Mouse (Mus musculus) kidney, postnatal 0 days (tissue): Measurements from ENCODE around the gene Adar. TPM values are rescaled to one million over a fixed set of nuclear protein-coding genes. Genes with fewer than 3 reads are reported as not detected.
A peak's percentile ranks its signal among the peaks of the same experiment; 100 is the strongest.

Experiments
- ATAC-seq: fragments of 200-750 bp; cut with Nextera tagmentation; replicated peaks from 2 replicates; pipeline ENCODE4 v1.8.0; 2017; ENCODE audit warnings: low read depth, moderate number of reproducible peaks, moderate TSS enrichment, moderate library complexity; ENCODE audit not compliant: low FRiP score
- DNase-seq: peaks from one replicate; pipeline ENCODE4 v3.0.0-alpha.2; 2016; ENCODE audit warnings: low spot score
- H3K27ac ChIP-seq: fragments of 300-500 bp; sonication (generic); 2 replicates; pipeline ENCODE4 v1.5.1; 2014; ENCODE audit warnings: mild to moderate bottlenecking
- H3K27me3 ChIP-seq: fragments of 300-500 bp; sonication (generic); 2 replicates; pipeline ENCODE4 v1.6.1; 2014; ENCODE audit warnings: low read length, mixed read lengths; ENCODE audit not compliant: insufficient read depth
- H3K36me3 ChIP-seq: fragments of 300-500 bp; sonication (generic); 2 replicates; pipeline ENCODE4 v1.6.1; 2014; ENCODE audit warnings: low read length, mixed read lengths; ENCODE audit not compliant: insufficient read depth
- H3K4me1 ChIP-seq: fragments of 300-500 bp; sonication (generic); replicated peaks from 2 replicates; pipeline ENCODE4 v1.6.1; 2014; ENCODE audit warnings: antibody characterized with exemption, low read length, mixed read lengths; ENCODE audit not compliant: insufficient read depth
- H3K4me2 ChIP-seq: fragments of 300-500 bp; sonication (generic); 2 replicates; pipeline ENCODE4 v1.6.1; 2014; ENCODE audit warnings: mild to moderate bottlenecking, low read length, moderate library complexity, mixed read lengths
- H3K4me3 ChIP-seq: fragments of 300-500 bp; sonication (generic); replicated peaks from 2 replicates; pipeline ENCODE4 v1.5.1; 2014; ENCODE audit warnings: low read depth, low read length
- H3K9ac ChIP-seq: fragments of 300-500 bp; sonication (generic); 2 replicates; pipeline ENCODE4 v1.6.1; 2014; ENCODE audit warnings: low read depth, low read length
- H3K9me3 ChIP-seq: fragments of 300-500 bp; sonication (generic); replicated peaks from 2 replicates; pipeline ENCODE4 v1.6.1; 2016; ENCODE audit warnings: low read length, inconsistent platforms, mixed read lengths
- CTCF ChIP-seq: IDR thresholded peaks from 2 replicates; pipeline ENCODE4 v1.5.1; 2016; ENCODE audit warnings: antibody characterized with exemption, low read depth, mild to moderate bottlenecking, moderate library complexity
- WGBS: fragments of 180-500 bp; shearing (Covaris S2); extraction: QIAGEN DNeasy Blood & Tissue Kit; methylation state at CpG from one replicate; pipeline ENCODE4 v1.1.7; 2014; 5-methylcytosine and 5-hydroxymethylcytosine counted together
- polyA plus RNA-seq: library from polyadenylated mRNA; unstranded; fragments of >200 nt; fragmentation: Nextera tagmentation; extraction: Ambion mirVana; gene quantifications from 2 replicates; pipeline ENCODE4 v1.2.1, GENCODE M21; 2015

Adar gene
- polyA plus RNA-seq, 1 experiment from 2014 or later: 9.6 TPM

- Histone ChIP-seq H3K9me3 (no peaks in the 10 kb centered on the region), H3K4me2 (no peak overlapping the region), H3K36me3 (no peaks in the 10 kb centered on the region), H3K4me1 (no peaks in the 10 kb centered on the region), H3K9ac (no peak overlapping the region), H3K27ac (no peak overlapping the region), H3K27me3 (no peaks in the 10 kb centered on the region), H3K4me3 (no peak overlapping the region)
- DNase-seq (no peak), ATAC-seq (no peak)
- TF ChIP-seq CTCF: no peak
- 78% methylated on average over 6 of the region's 6 CpGs for WGBS
Observed at GRCm38 (mm10) chr3:89704064-89704463, 10.8 kb upstream of the Adar start.

- no peaks in the 10 kb centered on the region for H3K9me3 ChIP-seq
- DNase-seq: peak; percentile 13
- WGBS: 2% methylated on average over 52 of the region's 59 CpGs
Observed at GRCm38 (mm10) chr3:89715207-89715966, 565 bp downstream of the Adar start.

GRCm38 (mm10) chr3:89715967-89716256 is 1.1 kb downstream of the Adar start:
- Histone ChIP-seq H3K4me1 (no peaks in the 10 kb centered on the region), H3K27ac (no peak overlapping the region), H3K4me2 (peak overlapping the region; percentile 96), H3K36me3 (no peaks in the 10 kb centered on the region), H3K4me3 (peak overlapping the region; percentile 89), H3K9ac (no peak overlapping the region), H3K27me3 (no peaks in the 10 kb centered on the region), H3K9me3 (no peaks in the 10 kb centered on the region)
- no peak for TF ChIP-seq CTCF
- 63% methylated on average over 6 of the region's 6 CpGs for WGBS
- DNase-seq: no peak
- ATAC-seq: no peak

More at GRCm38 (mm10) chr3:89715207-89715966, 565 bp downstream of the Adar start:
- Histone ChIP-seq H3K27me3 (no peaks in the 10 kb centered on the region), H3K9ac (peak overlapping the region; percentile 86), H3K4me2 (peak overlapping the region; percentile 96), H3K36me3 (no peaks in the 10 kb centered on the region), H3K4me1 (no peaks in the 10 kb centered on the region), H3K27ac (no peak overlapping the region), H3K4me3 (peak overlapping the region; percentile 89)
- TF ChIP-seq CTCF: no peak
- peak; percentile 75 for ATAC-seq

GRCm38 (mm10) chr3:89722032-89722431 is 7.2 kb downstream of the Adar start:
- no peak for ATAC-seq
- H3K27ac ChIP-seq: no peak overlapping the region
- H3K27me3 ChIP-seq: no peaks in the 10 kb centered on the region
- no peak overlapping the region for H3K4me2 ChIP-seq
- H3K4me3 ChIP-seq: no peak overlapping the region
- no peak for TF ChIP-seq CTCF
- no peak for DNase-seq
- H3K9me3 ChIP-seq: no peaks in the 10 kb centered on the region
- H3K36me3 ChIP-seq: no peaks in the 10 kb centered on the region
- H3K9ac ChIP-seq: no peak overlapping the region
- no peaks in the 10 kb centered on the region for H3K4me1 ChIP-seq

- 79% methylated on average over 7 of the region's 7 CpGs for WGBS
- H3K4me2 ChIP-seq: no peak overlapping the region
- no peak for TF ChIP-seq CTCF
- H3K27me3 ChIP-seq: no peaks in the 10 kb centered on the region
- no peak overlapping the region for H3K27ac ChIP-seq
- no peaks in the 10 kb centered on the region for H3K36me3 ChIP-seq
- no peaks in the 10 kb centered on the region for H3K4me1 ChIP-seq
- no peak overlapping the region for H3K4me3 ChIP-seq
- H3K9ac ChIP-seq: no peak overlapping the region
- no peak for ATAC-seq
- H3K9me3 ChIP-seq: no peaks in the 10 kb centered on the region
- DNase-seq: no peak
Observed at GRCm38 (mm10) chr3:89723400-89724084, 8.7 kb downstream of the Adar start.

- no peaks in the 10 kb centered on the region for H3K27me3 ChIP-seq
- ATAC-seq (no peak; the same call in 1 of the 2 replicates), DNase-seq (peak; percentile 77)
- no peak overlapping the region for H3K4me3 ChIP-seq
- H3K27ac ChIP-seq: no peak overlapping the region
- TF ChIP-seq CTCF: peak; percentile 70
- WGBS: 18% methylated on average over 4 of the region's 4 CpGs
- H3K4me1 ChIP-seq: peaks cover 8% of the 10 kb centered on the region
- no peak overlapping the region for H3K4me2 ChIP-seq
- no peaks in the 10 kb centered on the region for H3K9me3 ChIP-seq
- no peaks in the 10 kb centered on the region for H3K36me3 ChIP-seq
- H3K9ac ChIP-seq: no peak overlapping the region
Observed at GRCm38 (mm10) chr3:89727028-89727427, 12.2 kb downstream of the Adar start.
